Mouse (Mus musculus) frontal cortex, postnatal 14 days (tissue): Measurements from ENCODE around the gene Tmub1.

Source experiments
- DNase-seq, 2 experiments: peaks; one replicate each; pipeline ENCODE4 v3.0.0; 2022; ENCODE audit warnings: low spot score in 2 of 2

The Tmub1 gene

DNA sequence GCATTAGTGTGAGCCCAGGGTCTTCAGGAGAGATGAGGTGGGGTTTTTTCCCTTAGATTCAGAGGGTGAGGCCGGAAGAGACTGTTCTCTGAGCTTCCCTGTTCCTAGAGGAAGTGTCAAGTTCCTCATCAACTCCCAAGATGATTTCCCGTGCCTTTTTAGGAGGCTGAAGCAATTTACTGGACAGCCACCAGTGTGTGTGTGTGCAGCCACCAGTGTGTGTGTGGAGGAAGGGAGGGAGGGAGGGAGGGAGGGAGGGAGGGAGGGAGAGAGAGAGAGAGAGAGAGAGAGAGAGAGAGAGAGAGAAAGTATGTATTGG is 6.3 kb upstream of the Tmub1 start:
- no peak for DNase-seq

DNA sequence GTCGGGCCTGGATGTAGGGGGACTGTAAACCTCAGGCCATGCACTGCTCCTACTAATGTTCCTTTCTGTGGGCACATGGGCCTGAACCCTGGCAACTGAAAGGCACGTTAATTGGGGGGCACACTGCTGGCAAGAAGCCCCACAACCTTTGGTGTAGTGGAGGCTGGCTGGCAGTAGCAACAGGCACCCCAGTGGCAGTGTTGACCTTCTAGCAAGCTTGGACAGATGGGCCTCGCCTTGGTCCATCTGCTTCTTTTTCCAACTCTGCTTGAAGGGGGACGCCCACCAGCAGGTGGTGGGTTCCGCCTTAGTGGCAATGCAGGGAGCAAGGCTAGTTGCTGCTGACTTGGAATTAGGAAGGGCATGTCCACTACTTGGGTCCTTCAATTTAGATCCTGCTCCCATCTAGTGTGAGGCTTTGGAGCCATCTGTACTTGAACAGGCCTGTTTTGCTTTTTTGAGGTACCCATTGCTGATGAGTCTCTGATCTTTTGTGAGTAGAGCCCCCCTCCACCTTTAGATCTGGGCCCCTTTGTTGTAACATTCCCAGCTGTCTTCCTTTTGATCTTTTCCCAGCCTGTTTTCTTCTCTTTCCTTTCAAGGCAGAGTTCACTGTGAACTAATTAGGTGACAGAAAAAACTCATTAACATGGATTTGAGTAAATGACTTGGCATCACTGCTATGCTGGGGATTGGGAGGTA is 5.8 kb upstream of the Tmub1 start:
- no peak for DNase-seq

DNA sequence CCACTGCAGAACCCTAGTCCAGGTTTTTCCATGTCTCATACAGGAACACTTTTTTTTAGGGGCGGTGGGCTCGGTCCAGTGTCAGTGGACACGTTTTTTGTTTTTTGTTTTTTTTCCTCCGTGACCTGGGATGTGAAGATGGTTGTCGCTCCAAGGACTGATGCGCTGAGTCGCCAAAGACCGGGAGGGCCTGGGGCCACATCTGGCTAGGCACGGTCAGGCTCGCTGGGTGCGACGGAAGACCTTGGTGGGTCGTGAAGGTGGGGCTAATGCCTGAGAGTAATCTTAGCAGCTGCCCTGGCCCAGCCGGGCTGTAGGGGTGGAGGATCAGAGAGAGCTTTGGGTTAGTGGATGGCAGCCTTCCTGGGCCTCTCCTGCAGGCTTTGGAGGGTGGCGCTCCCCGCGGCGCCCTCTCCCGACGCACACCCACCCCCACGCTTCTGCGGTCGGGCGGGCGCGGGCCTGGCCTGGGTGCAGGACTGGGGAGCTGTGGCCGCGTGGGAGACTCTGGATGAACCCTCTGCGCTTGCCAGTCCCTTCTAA is 5.1 kb upstream of the Tmub1 start:
- DNase-seq, result peak in 1 of 2 experiments; percentile 28

DNA sequence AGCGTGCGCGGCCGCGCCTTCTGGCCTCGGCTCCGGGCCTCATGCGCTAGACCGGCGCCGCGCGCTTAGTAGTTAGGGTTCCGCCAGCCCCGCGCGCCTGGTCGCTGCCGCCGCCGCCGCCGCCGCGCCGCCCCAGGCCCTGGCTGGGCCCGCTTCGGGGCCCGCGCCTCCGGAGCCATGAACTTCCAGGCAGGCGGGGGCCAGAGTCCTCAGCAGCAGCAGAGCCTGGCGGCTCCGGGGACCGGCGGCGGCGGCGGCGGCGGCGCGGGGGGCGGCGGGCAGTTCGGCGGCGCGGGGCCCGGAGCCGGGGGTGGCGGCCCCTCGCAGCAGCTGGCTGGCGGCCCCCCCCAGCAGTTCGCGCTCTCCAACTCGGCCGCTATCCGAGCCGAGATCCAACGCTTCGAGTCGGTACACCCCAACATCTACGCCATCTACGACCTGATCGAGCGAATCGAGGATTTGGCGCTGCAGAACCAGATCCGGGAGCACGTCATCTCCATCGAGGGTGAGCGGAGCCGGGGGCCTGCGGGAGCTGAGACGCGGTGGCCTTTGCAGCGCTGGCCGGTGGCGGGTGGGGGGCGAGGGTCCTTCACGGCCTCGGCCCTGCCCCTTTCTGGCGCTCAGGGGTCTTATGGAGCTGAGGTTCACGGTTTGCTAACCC is 4.5 kb upstream of the Tmub1 start, which contains the start of gene Agap3:
Gene Agap3, plus strand, starts transcription at position 148 of the 661 bp plus-strand sequence.
- DNase-seq, result peak in 1 of 2 experiments; percentile 36

DNA sequence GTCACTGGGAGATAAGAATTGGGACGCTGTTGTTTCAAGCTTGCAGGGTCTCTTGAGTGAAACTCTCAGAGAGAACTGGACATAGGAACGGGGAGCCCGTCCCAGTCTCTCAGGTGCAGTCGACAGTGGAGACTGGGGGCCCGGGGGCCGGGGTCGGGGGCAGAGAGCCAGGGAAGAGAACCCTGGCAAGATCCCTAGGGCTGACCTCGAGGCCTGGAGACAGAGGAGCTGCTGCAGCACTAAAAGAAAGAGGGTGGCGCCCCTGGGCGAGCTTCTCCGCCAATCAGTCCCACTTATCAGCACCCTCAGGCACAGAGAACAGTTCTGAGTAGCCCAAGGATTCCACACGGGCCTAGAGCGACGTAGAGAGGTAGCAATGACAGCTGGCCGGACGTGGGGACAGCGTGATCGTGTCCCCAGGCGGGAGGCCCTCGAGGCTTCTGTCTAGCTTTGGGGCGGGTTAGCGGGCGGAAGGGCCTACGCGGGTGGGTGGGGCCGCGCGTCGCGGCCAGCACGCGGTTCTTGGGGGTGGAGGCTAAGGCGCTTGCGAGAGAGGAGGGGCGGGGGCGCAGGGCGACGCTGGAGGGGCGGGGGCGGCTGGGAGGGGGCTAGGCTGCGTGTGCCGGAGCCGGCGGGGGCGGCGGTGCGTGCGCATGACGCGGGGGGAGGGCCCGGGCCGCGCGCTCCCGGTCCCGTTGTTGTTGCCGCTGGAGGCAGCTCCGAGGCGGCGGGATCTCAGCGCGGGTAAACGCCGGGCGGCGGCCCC is 3.8 kb upstream of the Tmub1 start:
- peak; percentile 62 to 81 for DNase-seq

DNA sequence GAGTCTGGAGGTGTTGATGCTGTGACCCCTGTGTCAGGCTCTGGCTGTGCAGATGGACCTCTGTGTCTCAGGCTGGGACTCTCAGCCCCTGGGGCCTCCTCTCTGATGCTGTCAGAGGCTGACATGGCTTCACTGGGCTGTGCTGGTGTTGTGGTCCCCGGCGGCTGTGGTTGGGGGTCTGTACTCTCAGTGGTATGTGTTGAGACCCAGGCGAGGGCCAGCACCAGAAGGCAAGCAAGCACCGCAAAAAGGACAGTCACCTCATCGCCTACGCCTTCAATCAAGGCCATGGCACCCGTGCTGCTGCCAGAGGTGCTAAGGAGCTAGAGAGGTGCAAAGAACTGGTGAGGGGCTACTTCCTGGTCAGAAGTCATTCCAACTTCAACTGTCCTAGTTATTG is 1.0 kb downstream of the Tmub1 start:
- no peak for DNase-seq

DNA sequence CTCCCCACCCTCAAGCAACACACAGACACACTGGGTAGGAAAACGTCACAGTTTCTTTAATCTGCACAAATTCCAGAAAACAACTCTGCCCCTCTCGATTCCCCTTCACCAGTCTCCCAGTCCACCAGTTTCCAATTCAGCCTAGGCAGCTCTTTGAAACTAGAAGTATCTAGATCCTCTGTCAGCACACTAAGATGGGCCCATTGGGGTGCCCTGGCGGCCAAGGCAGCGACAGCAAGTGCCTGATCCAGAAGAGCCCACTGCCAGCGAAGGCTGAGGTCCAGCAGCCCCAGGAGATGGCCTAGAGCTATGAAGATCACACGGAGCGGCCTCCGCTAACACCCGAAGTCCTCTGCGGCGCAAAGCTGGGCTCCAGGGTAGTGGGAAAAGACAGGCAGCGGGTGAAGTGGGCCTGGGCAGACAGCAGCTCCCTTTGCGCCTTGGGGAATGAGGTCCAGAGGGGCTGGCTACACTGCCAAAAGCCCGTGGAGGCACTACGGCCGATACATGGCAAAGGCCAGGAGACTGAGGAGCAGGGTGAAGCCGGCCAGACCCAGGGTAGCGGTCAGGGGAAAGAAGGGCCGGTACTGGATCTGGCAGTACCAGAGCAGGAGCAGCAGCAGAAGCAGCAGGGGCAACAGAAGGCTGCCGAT is 2.1 kb downstream of the Tmub1 start:
- DNase-seq, result no peak

DNA sequence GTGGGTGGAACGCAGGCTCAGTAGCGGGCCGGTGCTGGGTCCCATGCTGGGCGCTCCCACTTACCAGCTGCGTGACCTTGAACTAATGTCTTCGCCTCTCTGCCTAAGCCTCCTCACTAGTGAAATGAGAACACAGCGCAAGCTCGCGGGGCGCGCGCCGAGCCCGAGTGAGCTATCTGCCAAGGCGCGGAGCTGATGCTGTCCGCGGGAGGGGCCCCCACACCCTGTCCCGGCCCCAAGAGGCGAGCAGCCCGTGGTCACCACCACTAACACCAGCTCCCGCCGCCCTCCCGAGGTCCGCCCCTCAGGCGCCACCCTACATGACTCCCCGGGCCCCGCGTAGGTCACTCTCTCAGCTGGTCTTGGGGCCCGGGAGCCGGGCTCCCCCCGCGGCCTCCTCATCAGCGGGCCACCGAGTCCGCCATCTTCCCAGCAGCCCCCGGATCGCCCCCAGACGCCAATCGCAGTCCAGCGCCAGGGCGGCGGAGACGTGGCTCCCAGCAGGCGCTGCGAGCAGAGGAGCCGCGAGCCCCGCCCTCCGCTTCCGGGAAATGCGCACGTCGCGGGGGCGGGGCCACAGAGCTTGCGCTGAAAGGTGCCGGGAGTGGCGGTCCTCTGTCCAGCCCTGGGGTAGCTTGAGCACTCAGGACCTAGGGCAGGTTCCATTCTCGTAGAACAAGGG is 2.8 kb downstream of the Tmub1 start, which contains the start of gene Fastk:
Gene Fastk, minus strand, starts transcription at position 542 of the 682 bp plus-strand sequence.
- peak; percentile 85 to 89 for DNase-seq

DNA sequence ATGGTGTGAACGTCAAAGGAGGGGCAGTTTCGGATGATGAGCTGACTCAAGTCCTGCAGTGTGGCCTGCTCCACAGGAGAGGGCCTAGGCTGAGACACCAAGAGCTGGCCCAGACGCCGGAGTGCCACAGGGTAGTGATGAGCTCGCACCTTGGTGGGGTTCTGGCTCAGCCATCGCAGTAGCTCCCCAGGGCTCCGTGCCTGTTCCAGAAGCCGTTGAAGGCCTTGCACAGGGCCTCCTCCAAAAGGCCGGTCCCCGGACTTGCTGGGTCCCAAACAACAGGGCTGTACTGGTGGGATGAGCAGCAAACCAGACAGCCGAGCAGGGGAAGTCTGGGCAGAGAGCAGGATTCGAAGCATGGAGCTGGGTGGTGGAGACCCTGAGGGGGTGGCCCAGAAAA is 3.7 kb downstream of the Tmub1 start:
- DNase-seq, result no peak

DNA sequence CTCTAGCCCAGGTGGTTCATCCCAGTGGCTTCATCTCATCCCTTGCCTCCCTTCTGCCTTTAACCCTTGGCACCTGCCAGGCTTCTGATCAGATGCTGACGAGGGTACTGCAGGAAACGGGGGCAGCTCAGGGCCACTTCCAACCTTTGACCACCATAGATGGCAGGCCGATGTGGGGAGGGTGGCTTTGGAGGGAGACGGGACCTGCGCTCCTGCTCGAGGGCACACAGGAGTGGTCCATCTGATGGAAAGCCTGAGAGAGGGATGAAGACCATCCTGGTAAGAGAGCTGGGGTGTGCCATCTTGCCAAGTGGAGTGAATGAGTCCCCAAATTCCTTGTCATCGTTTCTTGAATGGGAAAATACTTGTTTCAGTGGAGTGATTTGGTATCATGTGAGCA is 4.5 kb downstream of the Tmub1 start:
- no peak for DNase-seq

DNA sequence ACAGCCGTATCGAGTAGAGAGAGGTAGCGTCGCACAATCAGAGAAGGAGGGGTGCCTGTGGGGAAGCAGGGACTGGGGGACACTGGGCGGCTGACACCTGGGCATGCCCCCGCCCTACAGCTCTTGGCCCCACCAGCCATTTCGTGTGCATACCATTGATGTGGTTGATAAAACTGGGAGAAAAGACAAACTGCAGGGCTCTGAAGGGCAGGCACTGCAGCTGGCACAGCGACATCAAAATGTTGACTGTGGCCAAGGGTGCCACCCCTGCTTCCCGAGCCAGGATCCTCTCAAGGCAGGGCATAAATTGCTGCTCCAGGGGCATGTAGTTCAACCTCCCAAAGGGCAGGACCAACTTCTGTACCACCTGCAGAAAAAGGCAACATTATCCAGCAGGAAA is 5.6 kb downstream of the Tmub1 start:
- DNase-seq, result no peak

DNA sequence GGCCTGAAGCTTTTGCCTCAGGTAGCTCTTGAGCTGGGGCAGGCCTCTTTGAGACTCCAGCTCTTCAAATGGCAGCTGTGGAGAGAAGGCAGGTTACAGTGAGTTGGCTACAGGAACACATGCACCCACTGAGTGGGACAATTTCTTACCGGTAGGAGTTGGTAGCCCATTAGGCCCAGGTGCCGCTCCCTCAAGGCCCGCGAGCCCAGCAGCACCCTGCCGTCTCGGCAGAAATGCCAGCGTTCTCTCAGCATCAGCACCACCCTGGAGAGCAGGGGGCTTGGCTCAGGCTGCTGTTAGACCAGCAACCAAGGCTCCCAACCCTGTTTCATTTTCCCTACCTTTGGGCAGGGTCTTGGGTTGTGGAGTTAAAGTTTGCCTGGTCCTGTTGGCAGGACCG is 6.5 kb downstream of the Tmub1 start:
- DNase-seq, result no peak

DNA sequence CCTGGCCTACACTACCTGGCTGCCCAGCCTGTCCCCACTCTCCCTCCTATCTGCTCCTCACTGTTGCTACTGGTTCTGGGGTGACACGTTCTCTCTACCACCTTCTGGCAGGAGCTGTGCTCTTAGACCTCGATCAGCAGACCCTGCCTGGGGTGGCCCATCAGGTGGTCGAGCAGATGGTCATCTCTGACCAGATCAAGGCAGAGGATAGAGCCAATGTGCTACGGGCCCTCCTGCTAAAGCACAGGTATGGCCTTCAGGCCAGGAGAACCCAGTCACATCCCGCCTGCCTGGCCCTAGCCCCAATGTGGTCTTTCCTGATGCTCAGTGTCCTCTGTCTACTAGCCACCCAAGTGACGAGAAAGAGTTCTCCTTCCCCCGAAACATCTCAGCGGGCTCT is 13.7 kb downstream of the Tmub1 start:
- DNase-seq, result no peak

DNA sequence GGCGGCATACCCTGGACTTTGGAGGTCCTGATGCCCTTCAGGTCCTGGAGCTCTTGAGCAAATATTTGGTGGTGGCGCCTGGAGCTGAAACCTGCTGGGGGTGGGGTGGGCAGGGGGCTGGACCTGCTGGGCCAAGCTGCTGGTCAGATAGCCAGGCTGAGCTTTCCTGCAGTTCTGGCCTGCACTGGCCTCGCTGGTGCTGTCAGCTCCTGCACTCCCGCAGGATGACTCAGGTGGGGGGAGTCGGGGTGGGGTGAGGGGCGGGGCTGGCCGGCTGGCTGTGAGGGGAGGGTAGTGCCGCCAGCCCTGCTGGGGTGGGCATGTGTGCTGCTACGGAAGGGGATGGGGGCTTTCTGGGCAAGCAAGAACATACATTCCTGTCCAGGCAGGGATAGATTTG is 19.1 kb downstream of the Tmub1 start:
- DNase-seq, result no peak

DNA sequence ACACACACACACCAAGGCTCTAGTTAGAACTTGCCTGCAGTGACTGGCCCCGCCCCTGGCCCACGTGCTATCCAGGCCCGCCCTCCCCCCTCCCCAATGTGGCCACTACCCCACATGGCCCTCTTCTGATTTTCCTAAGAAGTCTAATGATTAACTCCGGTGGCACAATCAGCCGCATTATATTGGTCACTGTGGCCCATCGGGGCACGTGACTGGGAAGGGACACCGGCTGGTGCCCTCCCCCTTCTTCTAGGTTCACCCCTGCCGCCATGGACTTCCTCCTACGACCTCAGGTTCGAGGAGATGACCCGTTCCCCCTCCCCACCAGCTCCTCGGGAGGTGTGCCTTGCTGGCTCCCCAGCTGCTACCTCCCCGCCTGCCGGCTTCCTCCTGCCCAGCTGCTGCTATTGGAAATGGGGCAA is 19.7 kb downstream of the Tmub1 start:
- DNase-seq, result no peak

DNA sequence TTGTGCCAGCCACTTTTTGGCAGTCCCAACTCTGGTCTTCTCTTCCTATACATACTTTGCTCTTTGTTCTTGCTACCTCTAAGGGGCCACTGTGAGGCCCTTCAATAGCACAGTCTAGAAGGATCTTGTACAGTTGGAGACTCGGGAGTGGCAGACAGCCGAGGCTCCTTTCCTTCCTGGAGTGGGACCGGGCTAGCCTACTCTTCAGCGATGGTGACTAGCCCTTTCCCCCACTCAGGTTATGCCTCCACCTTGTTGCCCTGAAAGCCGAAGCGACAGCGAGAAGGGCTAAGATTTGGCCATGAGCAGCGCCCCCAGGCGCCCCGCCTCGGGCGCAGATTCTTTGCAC is 20.4 kb downstream of the Tmub1 start:
- no peak for DNase-seq

DNA sequence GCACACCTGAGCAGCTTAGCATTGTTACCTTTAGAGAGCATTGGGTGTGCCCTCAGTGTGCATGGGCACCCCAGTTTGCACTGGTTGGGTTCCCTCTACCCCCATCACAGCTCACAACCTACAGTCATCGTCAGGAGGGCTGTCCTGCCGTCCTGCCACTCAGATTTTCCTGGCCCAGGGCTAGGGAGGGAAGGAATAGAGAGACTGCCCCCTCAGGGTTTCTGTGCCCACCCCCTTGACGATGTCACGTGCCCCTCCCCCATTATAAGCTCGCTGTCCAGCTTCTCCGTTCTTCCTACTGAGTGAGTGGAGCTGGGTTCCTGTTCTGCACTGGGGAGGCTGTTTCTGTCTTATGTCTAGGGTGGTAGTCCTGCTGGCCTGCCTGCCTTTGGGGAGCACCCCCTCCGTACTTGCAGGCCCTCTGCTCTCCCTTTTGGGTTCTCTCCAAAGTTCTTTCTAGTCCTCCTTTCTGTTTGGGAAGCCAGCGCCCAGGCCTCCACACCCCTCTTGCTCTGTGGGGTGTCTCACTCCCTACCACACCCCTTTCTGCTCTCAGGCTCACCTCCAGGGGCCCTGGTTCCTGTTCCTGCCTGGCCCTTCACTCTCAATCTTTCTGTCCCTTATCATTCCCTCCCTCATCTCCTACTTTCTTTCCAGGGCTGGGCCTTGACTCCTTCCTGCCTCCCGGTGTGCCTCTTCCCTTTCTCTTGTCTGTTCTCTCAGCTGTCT is 20.9 kb downstream of the Tmub1 start:
- DNase-seq, result no peak

DNA sequence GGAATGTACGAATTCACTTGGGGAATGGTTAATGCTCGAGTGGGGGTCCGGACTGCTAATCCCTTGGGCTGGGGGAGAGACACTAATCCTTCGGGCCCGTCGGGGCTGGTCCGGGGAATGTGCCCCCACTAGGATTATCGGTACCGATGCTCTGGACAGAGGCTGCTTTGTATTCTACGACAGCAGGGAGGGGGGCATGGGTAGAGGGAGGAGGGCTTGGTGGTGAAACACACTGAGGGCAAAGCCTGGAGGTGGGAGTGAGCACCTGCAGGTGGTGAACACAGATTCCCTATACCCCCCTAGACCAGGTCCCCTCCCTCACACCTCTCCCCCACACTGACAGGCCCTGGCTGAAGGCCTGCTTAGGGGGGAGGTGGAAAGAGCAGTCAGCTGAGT is 21.6 kb downstream of the Tmub1 start:
- no peak for DNase-seq

DNA sequence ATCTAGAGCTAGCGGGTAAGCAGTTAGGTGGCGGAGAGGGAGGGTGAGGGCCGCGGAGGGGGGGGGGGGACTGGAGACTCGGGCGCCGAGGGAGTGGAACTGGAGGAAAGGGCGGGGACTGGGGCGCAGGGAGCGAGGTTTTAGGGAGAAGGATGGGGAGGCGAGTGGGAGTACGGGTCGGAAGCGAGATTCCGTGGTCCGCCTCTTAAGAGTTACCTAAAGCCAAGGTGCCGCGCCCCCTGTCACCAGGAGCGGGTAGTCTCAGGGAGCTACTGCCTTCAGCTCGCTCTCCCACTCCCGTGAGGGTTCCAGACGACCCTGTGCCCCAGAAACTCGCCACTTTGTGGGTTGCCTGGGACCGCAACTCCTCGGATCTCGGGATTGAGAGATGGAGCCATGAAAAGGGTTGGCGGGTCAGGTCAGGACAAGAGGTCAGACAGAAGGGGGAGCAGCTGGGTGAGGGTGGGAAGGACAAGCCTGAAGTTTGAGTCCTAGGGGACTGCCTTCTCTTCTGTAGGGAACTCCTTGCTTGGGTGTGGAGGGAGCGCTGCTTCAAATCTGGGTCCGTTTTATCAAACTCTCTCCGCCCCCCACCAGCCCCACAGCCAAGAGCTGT is 22.1 kb downstream of the Tmub1 start:
- DNase-seq, result no peak

DNA sequence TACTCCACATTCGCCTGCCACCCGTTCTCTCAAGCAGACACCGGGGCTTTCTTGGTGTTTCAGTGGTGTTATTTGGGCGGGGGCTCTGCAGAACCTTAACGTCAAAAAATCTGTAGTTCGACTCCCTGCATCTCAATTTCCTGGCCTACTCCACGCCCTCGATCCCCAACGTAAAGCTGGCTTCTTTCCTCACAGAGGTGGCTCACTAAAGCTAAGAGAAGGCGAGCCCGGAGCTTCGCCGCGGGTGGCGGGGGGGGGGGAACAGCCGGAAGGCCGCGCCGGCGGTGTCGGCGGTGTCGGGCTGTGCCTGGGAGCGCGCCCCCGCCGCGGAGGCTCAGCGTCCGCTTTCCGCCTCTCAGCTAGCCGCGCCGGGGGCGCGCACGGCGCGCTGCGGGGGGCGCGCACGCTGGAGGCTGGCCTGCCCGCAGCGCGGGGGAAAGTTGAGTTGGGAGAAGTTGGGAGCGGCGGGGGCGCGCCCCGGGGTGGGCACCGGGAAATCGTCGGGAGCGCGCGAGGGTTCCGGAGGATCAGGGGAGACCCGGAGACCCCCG is 22.7 kb downstream of the Tmub1 start:
- DNase-seq, result peak; percentile 38 to 60
